Mouse (Mus musculus): ENCODE results near the gene Il18r1. TPM values are rescaled to one million over a fixed set of nuclear protein-coding genes. Genes with fewer than 3 reads are reported as not detected.

Il18r1 gene
- polyA plus RNA-seq, 1 experiment from 2014 or later, result 0.62 TPM

DNA sequence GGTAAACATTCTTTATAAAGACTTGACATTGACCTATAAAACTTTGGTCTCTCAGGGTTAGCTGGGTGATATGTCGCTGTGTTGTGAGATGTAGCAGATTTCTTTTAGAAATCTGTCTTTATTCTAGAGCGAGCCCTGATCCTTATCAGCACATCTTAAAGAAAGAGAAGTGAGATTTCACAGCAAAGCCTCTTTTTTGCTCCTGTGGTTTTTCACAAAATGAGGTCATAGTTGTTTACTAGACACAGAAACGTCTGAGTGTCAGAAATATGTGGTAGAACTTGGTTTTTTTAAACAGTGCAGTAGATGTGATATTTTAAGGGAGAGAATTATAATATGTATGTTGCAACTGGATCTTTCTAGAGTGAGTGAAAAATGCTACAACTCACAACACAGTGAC lies 10.3 kb downstream of the Il18r1 start:
- no peak for TF ChIP-seq EP300 (IDR thresholded peaks at IDR 0.05; ENCODE audit: low read depth)
- TF ChIP-seq CTCF (IDR thresholded peaks at IDR 0.05; ENCODE audit: low read depth), result no peak
- 20% methylated on average over 3 of the region's 3 CpGs for WGBS (ENCODE audit: insufficient replicate concordance)
- H3K4me3 ChIP-seq (ENCODE audit: low read depth, low read length), result no peak overlapping the region
- no peaks in the 10 kb centered on the region for H3K27me3 ChIP-seq (ENCODE audit: insufficient read depth, low read length)
- no peaks in the 10 kb centered on the region for H3K36me3 ChIP-seq (replicated peaks; ENCODE audit: insufficient read depth, low read length)
- H3K27ac ChIP-seq (ENCODE audit: low read depth), result no peak overlapping the region
- DNase-seq (no peak), ATAC-seq (no peak)
- H3K9me3 ChIP-seq (ENCODE audit: low read length), result no peaks in the 10 kb centered on the region
- H3K4me2 ChIP-seq (ENCODE audit: low read depth, low read length), result no peak overlapping the region
- no peak overlapping the region for H3K9ac ChIP-seq (replicated peaks)
- H3K4me1 ChIP-seq (ENCODE audit: insufficient read depth), result no peaks in the 10 kb centered on the region

DNA sequence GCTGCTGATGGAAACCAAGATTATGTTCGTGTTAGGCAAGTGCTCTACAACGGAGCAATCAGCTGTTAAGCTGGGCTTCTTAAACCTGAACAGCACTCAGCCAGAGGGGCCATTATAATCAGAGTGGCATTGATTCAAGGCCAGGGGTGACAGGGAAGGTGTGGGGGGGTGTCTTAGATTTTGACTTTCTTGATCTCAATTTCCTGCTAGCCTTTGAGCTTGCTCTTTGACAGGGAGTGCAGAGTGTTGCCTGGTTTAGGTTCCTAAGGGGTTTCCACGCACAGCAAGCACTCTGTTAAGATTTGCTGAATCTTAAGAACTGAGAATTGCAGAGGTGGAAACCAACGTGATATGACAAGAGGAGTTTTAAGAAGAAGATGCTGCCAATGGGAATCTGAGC lies 11.4 kb downstream of the Il18r1 start:
- Histone ChIP-seq H3K27me3 (ENCODE audit: insufficient read depth, low read length) (no peaks in the 10 kb centered on the region), H3K4me1 (ENCODE audit: insufficient read depth) (no peaks in the 10 kb centered on the region), H3K27ac (ENCODE audit: low read depth) (no peak overlapping the region), H3K4me2 (ENCODE audit: low read depth, low read length) (no peak overlapping the region), H3K9me3 (ENCODE audit: low read length) (no peaks in the 10 kb centered on the region), H3K36me3 (replicated peaks; ENCODE audit: insufficient read depth, low read length) (no peaks in the 10 kb centered on the region), H3K9ac (replicated peaks) (no peak overlapping the region), H3K4me3 (ENCODE audit: low read depth, low read length) (no peak overlapping the region)
- ATAC-seq, result no peak
- 48% methylated on average over 4 of the region's 4 CpGs for WGBS (ENCODE audit: insufficient replicate concordance)
- TF ChIP-seq EP300 (IDR thresholded peaks at IDR 0.05; ENCODE audit: low read depth) (no peak), CTCF (IDR thresholded peaks at IDR 0.05; ENCODE audit: low read depth) (no peak)
- no peak for DNase-seq

DNA sequence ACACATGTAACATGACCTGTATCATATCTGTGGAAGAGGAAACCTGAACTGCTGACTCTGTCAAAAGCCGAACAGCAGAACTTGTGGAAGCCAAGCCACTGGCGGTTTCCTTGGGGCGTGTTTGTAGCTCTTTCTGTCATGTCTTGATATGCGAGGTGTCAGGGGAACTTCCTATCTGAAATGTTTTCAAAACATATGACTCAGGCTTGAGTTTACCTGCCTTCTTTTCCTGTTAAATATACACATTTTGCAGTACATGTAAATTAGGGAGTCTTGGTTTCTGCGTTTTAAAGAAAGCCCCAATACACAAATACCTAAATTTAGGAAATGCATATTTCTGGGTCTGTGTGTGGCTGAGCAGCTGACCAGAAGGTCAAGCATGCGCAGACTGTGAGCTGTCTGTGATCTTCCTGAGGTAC lies 14.2 kb downstream of the Il18r1 start:
- 26% methylated on average over 6 of the region's 6 CpGs for WGBS (ENCODE audit: insufficient replicate concordance)
- Histone ChIP-seq H3K4me2 (ENCODE audit: low read depth, low read length) (no peak overlapping the region), H3K4me1 (ENCODE audit: insufficient read depth) (no peaks in the 10 kb centered on the region), H3K9me3 (ENCODE audit: low read length) (no peaks in the 10 kb centered on the region), H3K27ac (ENCODE audit: low read depth) (no peak overlapping the region), H3K27me3 (ENCODE audit: insufficient read depth, low read length) (no peaks in the 10 kb centered on the region), H3K36me3 (replicated peaks; ENCODE audit: insufficient read depth, low read length) (no peaks in the 10 kb centered on the region), H3K9ac (replicated peaks) (no peak overlapping the region), H3K4me3 (ENCODE audit: low read depth, low read length) (no peak overlapping the region)
- DNase-seq (no peak), ATAC-seq (no peak)
- TF ChIP-seq EP300 (IDR thresholded peaks at IDR 0.05; ENCODE audit: low read depth), result no peak
- TF ChIP-seq CTCF (IDR thresholded peaks at IDR 0.05; ENCODE audit: low read depth), result no peak

DNA sequence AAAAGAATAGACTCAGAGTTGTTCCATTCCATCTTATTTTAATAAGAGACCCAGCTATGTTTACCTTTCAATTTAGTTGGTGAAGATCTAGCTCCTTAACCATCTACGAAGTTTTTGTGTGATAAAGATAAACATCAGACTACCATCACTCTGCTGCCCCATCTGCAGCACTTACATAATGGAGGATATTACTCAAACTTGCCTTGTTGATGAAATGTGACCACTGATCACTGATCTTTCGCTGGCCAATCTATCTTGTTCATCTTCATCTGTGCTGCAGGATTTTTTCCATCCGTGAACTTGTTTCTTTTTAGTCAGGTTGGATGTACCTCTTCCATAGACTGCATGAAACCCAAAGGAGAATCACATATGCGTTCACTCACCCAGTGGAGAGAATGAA lies 29.2 kb downstream of the Il18r1 start:
- H3K36me3 ChIP-seq (replicated peaks; ENCODE audit: insufficient read depth, low read length), result no peaks in the 10 kb centered on the region
- H3K4me2 ChIP-seq (ENCODE audit: low read depth, low read length), result no peak overlapping the region

DNA sequence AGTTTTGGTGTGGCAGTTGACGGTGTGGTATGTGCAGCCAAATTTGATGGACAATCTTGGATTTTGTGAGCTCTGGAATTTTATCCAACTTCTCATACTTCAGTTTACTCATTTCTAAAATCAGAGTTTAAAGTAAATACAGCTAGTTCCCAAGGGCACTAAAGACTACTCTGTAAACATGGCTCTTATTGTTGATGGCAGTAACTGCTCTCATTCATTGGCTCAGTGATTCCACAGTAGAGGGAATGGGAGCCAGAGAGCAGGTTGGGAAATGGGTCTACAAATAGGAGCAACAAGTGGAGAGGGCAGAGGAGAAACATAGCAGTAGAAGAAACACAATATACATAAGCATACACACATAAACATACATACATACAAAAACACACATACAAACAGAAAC lies 34.4 kb downstream of the Il18r1 start:
- no peaks in the 10 kb centered on the region for H3K9me3 ChIP-seq (ENCODE audit: low read length)
- H3K9ac ChIP-seq (replicated peaks), result no peak overlapping the region
- H3K27me3 ChIP-seq (ENCODE audit: insufficient read depth, low read length), result no peaks in the 10 kb centered on the region
- H3K4me2 ChIP-seq (ENCODE audit: low read depth, low read length), result no peak overlapping the region
- DNase-seq (no peak), ATAC-seq (no peak)
- WGBS (ENCODE audit: insufficient replicate concordance), result 82% methylated on average over 1 of the region's 1 CpGs
- H3K36me3 ChIP-seq (replicated peaks; ENCODE audit: insufficient read depth, low read length), result no peaks in the 10 kb centered on the region
- H3K27ac ChIP-seq (ENCODE audit: low read depth), result no peak overlapping the region
- H3K4me3 ChIP-seq (ENCODE audit: low read depth, low read length), result no peak overlapping the region
- peaks cover 4% of the 10 kb centered on the region; the same call in 1 of the 2 replicates for H3K4me1 ChIP-seq (ENCODE audit: insufficient read depth)
- TF ChIP-seq EP300 (IDR thresholded peaks at IDR 0.05; ENCODE audit: low read depth), result no peak
- TF ChIP-seq CTCF (IDR thresholded peaks at IDR 0.05; ENCODE audit: low read depth), result no peak

More for the DNA sequence above, 29.2 kb downstream of the Il18r1 start:
- H3K4me3 ChIP-seq (ENCODE audit: low read depth, low read length), result no peak overlapping the region
- no peak for ATAC-seq
- TF ChIP-seq EP300 (IDR thresholded peaks at IDR 0.05; ENCODE audit: low read depth) (no peak), CTCF (IDR thresholded peaks at IDR 0.05; ENCODE audit: low read depth) (no peak)
- WGBS (ENCODE audit: insufficient replicate concordance), result 65% methylated on average over 4 of the region's 4 CpGs
- H3K9ac ChIP-seq (replicated peaks), result no peak overlapping the region
- H3K4me1 ChIP-seq (ENCODE audit: insufficient read depth), result no peaks in the 10 kb centered on the region
- H3K9me3 ChIP-seq (ENCODE audit: low read length), result no peaks in the 10 kb centered on the region
- H3K27ac ChIP-seq (ENCODE audit: low read depth), result no peak overlapping the region
- H3K27me3 ChIP-seq (ENCODE audit: insufficient read depth, low read length), result no peaks in the 10 kb centered on the region
- DNase-seq, result no peak

DNA sequence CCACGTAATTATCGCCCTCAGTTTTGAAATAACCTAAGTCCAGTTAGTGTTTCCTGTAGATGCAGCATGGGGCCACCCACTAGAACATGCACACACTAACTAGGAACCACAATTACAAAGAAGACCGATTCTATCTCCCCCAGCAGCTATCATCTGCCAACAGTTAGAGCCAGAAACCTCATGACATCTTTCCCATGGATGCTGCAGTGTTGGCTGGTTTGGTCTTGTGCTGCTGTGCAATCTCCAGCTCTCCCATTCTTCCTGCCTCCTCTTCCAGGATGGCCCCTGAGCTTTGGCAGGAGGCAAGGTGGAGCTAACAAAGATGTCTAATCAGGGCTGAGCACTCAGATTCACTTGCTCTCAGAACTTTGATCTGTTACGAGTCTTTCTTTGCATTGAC lies 35.8 kb downstream of the Il18r1 start:
- H3K36me3 ChIP-seq (replicated peaks; ENCODE audit: insufficient read depth, low read length), result no peaks in the 10 kb centered on the region
- H3K9ac ChIP-seq (replicated peaks), result no peak overlapping the region
- ATAC-seq, result no peak
- H3K27me3 ChIP-seq (ENCODE audit: insufficient read depth, low read length), result no peaks in the 10 kb centered on the region
- WGBS (ENCODE audit: insufficient replicate concordance), result 37% methylated on average over 4 of the region's 4 CpGs
- TF ChIP-seq EP300 (IDR thresholded peaks at IDR 0.05; ENCODE audit: low read depth), result no peak
- no peak for TF ChIP-seq CTCF (IDR thresholded peaks at IDR 0.05; ENCODE audit: low read depth)
- DNase-seq, result no peak
- H3K4me3 ChIP-seq (ENCODE audit: low read depth, low read length), result no peak overlapping the region
- H3K27ac ChIP-seq (ENCODE audit: low read depth), result no peak overlapping the region
- H3K4me1 ChIP-seq (ENCODE audit: insufficient read depth), result peaks cover 4% of the 10 kb centered on the region; the same call in 1 of the 2 replicates
- no peaks in the 10 kb centered on the region for H3K9me3 ChIP-seq (ENCODE audit: low read length)
- H3K4me2 ChIP-seq (ENCODE audit: low read depth, low read length), result no peak overlapping the region
